Mouse (Mus musculus): ENCODE measurements around the gene Csrp2. TPM values are rescaled to one million over a fixed set of nuclear protein-coding genes. Genes with fewer than 3 reads are reported as not detected.

Csrp2 gene
- polyA plus RNA-seq, 1 experiment from 2014 or later, result 148 TPM

DNA sequence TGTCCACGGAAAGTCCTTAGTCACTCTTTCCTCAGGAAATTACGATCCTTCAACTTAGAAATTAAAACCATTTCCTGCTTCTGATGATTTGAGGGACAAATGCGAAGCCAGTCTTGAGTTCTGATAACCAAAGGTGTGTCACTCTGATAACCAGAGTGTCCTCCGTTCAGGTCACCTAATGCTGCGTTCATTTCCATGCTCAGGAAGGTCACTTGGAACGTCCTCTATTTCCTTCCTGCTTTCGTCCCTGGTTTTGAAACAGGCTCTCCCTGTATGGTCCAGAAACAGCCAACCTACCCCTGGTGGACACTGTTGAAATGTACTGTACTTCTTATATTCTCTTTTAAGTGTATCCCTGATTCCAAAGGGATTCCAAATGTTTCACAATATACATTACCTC, 16.1 kb downstream of the Csrp2 start:
- no peak overlapping the region for H3K4me3 ChIP-seq
- no peak overlapping the region for H3K4me2 ChIP-seq (replicated peaks)
- 87% methylated on average over 7 of the region's 7 CpGs for WGBS
- no peaks in the 10 kb centered on the region for H3K27me3 ChIP-seq
- ATAC-seq (ENCODE audit: low FRiP score), result no peak
- no peaks in the 10 kb centered on the region for H3K9me3 ChIP-seq (replicated peaks)
- peaks cover 24% of the 10 kb centered on the region for H3K36me3 ChIP-seq
- no peak overlapping the region for H3K27ac ChIP-seq
- H3K4me1 ChIP-seq, result peaks cover 16% of the 10 kb centered on the region
- H3K9ac ChIP-seq, result no peak overlapping the region

GRCm38 (mm10) chr10:110938361-110938760, 18.8 kb downstream of the Csrp2 start:
- Histone ChIP-seq H3K27ac (no peak overlapping the region), H3K27me3 (no peaks in the 10 kb centered on the region), H3K4me1 (no peaks in the 10 kb centered on the region), H3K9ac (no peak overlapping the region), H3K4me2 (replicated peaks) (no peak overlapping the region), H3K9me3 (replicated peaks) (no peaks in the 10 kb centered on the region), H3K36me3 (peaks cover 36% of the 10 kb centered on the region), H3K4me3 (no peak overlapping the region)
- no peak for ATAC-seq (ENCODE audit: low FRiP score)
- 94% methylated on average over 7 of the region's 7 CpGs for WGBS

GRCm38 (mm10) chr10:110938841-110939549, 19.4 kb downstream of the Csrp2 start:
- H3K4me3 ChIP-seq, result no peak overlapping the region
- 87% methylated on average over 19 of the region's 19 CpGs for WGBS

GRCm38 (mm10) chr10:110939717-110940116, 20.1 kb downstream of the Csrp2 start:
- H3K36me3 ChIP-seq, result peaks cover 40% of the 10 kb centered on the region
- ATAC-seq (ENCODE audit: low FRiP score), result no peak

More at GRCm38 (mm10) chr10:110938841-110939549, 19.4 kb downstream of the Csrp2 start:
- no peaks in the 10 kb centered on the region for H3K27me3 ChIP-seq
- H3K27ac ChIP-seq, result no peak overlapping the region
- no peak overlapping the region for H3K4me2 ChIP-seq (replicated peaks)
- H3K9ac ChIP-seq, result no peak overlapping the region
- H3K36me3 ChIP-seq, result peaks cover 36% of the 10 kb centered on the region
- no peaks in the 10 kb centered on the region for H3K9me3 ChIP-seq (replicated peaks)
- no peaks in the 10 kb centered on the region for H3K4me1 ChIP-seq
- ATAC-seq (ENCODE audit: low FRiP score), result no peak

DNA sequence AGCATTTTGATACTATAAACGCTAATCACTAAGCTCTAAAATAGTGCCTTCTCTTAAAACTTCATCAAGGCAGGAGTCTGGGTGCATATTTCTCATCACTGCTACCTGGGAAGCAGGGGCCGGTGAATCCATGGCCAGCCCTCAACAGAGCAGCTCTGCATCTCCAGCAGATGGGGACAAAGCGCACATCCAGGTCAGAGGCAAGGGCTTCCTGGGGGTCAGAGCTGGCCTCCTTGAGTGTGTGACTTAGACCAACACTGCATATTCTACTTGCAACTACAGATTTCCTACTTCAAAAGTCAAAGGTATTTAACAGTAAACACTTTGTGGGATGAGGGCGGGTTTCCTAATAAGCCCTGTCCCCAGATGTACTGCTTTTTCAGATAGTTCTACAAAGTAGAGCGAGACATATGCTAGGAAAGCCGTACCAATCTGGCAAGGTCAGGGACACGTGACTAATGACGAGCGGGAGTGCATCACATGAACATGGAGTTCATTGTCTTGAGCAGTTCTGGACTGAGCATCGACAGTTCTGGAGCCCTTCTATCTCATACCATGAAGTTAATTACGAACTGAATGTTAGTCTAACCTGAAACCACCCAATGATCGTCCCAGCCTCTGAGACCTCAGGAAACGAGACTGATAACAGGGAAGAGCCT, 21.3 kb downstream of the Csrp2 start:
- Histone ChIP-seq H3K9ac (no peak overlapping the region), H3K36me3 (peaks cover 40% of the 10 kb centered on the region), H3K4me2 (replicated peaks) (no peak overlapping the region), H3K9me3 (replicated peaks) (no peaks in the 10 kb centered on the region), H3K4me3 (no peak overlapping the region), H3K4me1 (no peaks in the 10 kb centered on the region), H3K27me3 (no peaks in the 10 kb centered on the region), H3K27ac (no peak overlapping the region)
- WGBS, result 88% methylated on average over 13 of the region's 13 CpGs
- no peak for ATAC-seq (ENCODE audit: low FRiP score)

More at GRCm38 (mm10) chr10:110939717-110940116, 20.1 kb downstream of the Csrp2 start:
- Histone ChIP-seq H3K9me3 (replicated peaks) (no peaks in the 10 kb centered on the region), H3K4me1 (no peaks in the 10 kb centered on the region), H3K27me3 (no peaks in the 10 kb centered on the region), H3K27ac (no peak overlapping the region), H3K4me3 (no peak overlapping the region), H3K4me2 (replicated peaks) (no peak overlapping the region), H3K9ac (no peak overlapping the region)
- 70% methylated on average over 4 of the region's 4 CpGs for WGBS

GRCm38 (mm10) chr10:110941968-110942367, 22.4 kb downstream of the Csrp2 start:
- Histone ChIP-seq H3K9me3 (replicated peaks) (no peaks in the 10 kb centered on the region), H3K27me3 (no peaks in the 10 kb centered on the region), H3K4me1 (no peaks in the 10 kb centered on the region), H3K4me2 (replicated peaks) (no peak overlapping the region), H3K4me3 (no peak overlapping the region), H3K27ac (no peak overlapping the region), H3K36me3 (peaks cover 39% of the 10 kb centered on the region), H3K9ac (no peak overlapping the region)
- ATAC-seq (ENCODE audit: low FRiP score), result no peak
- 95% methylated on average over 11 of the region's 11 CpGs for WGBS

GRCm38 (mm10) chr10:110942806-110943205, 23.2 kb downstream of the Csrp2 start:
- Histone ChIP-seq H3K36me3 (peaks cover 38% of the 10 kb centered on the region), H3K4me3 (no peak overlapping the region), H3K9ac (no peak overlapping the region), H3K4me2 (replicated peaks) (no peak overlapping the region), H3K27me3 (no peaks in the 10 kb centered on the region), H3K27ac (no peak overlapping the region), H3K4me1 (no peaks in the 10 kb centered on the region), H3K9me3 (replicated peaks) (no peaks in the 10 kb centered on the region)
- ATAC-seq (ENCODE audit: low FRiP score), result no peak
- WGBS, result 86% methylated on average over 9 of the region's 9 CpGs

DNA sequence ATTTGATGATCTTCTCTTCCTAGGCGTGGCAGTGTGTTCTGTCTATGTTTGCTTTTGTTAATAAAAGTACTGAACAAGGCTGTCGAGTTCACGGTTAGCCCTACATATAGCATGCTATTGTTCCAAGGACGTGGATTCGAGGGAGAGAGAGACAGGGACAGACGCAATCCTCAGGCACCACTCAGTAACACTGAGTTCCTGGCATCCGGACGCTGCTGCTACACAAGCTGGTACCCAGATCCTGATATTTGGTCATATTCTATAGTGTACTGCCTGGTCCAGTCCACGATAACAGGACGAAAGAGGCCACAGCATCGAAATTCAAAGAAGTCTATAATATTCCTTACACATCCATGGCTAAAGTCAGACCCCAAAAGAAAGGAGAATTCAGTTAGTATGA, 24.6 kb downstream of the Csrp2 start:
- no peaks in the 10 kb centered on the region for H3K9me3 ChIP-seq (replicated peaks)
- no peaks in the 10 kb centered on the region for H3K4me1 ChIP-seq
- H3K4me3 ChIP-seq, result no peak overlapping the region
- no peak overlapping the region for H3K27ac ChIP-seq
- H3K4me2 ChIP-seq (replicated peaks), result no peak overlapping the region
- H3K27me3 ChIP-seq, result no peaks in the 10 kb centered on the region
- 88% methylated on average over 11 of the region's 11 CpGs for WGBS
- H3K36me3 ChIP-seq, result peaks cover 28% of the 10 kb centered on the region
- no peak overlapping the region for H3K9ac ChIP-seq
- ATAC-seq (ENCODE audit: low FRiP score), result no peak

GRCm38 (mm10) chr10:110945966-110946365, 26.4 kb downstream of the Csrp2 start:
- Histone ChIP-seq H3K4me1 (no peaks in the 10 kb centered on the region), H3K4me3 (no peak overlapping the region), H3K9me3 (replicated peaks) (no peaks in the 10 kb centered on the region), H3K9ac (no peak overlapping the region), H3K4me2 (replicated peaks) (no peak overlapping the region), H3K27ac (no peak overlapping the region), H3K36me3 (peaks cover 35% of the 10 kb centered on the region), H3K27me3 (no peaks in the 10 kb centered on the region)
- ATAC-seq (ENCODE audit: low FRiP score), result no peak
- 85% methylated on average over 12 of the region's 12 CpGs for WGBS

GRCm38 (mm10) chr10:110947574-110947973, 28.0 kb downstream of the Csrp2 start:
- H3K27me3 ChIP-seq, result no peaks in the 10 kb centered on the region
- ATAC-seq (ENCODE audit: low FRiP score), result no peak
- H3K27ac ChIP-seq, result no peak overlapping the region
- 90% methylated on average over 4 of the region's 4 CpGs for WGBS
- H3K36me3 ChIP-seq, result peaks cover 29% of the 10 kb centered on the region
- H3K9ac ChIP-seq, result no peak overlapping the region
- no peak overlapping the region for H3K4me3 ChIP-seq
- H3K4me2 ChIP-seq (replicated peaks), result no peak overlapping the region
- no peaks in the 10 kb centered on the region for H3K9me3 ChIP-seq (replicated peaks)
- no peaks in the 10 kb centered on the region for H3K4me1 ChIP-seq

DNA sequence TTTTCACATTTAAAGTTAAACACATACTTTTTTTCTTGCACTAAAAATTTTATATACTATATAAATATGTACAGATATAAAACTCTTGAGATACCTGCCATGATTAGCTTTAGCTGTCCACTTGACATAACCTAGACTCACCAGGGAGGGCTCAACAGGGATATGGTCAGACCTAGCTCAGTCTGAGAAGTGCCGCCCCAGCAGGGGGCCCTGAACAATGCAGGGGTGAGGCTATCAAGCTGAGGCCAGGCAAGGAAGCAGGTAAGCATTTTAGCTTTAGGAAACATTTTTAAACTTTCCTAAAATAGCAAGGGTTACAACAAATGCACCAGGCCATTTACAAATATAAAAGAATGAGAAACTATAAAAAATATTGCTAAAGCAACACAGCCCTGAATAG, 31.5 kb downstream of the Csrp2 start:
- H3K27me3 ChIP-seq, result no peaks in the 10 kb centered on the region
- H3K9me3 ChIP-seq (replicated peaks), result no peaks in the 10 kb centered on the region
- 90% methylated on average over 1 of the region's 1 CpGs for WGBS
- H3K27ac ChIP-seq, result no peak overlapping the region
- H3K9ac ChIP-seq, result no peak overlapping the region
- H3K36me3 ChIP-seq, result peaks cover 29% of the 10 kb centered on the region
- no peak overlapping the region for H3K4me2 ChIP-seq (replicated peaks)
- ATAC-seq (ENCODE audit: low FRiP score), result no peak
- no peaks in the 10 kb centered on the region for H3K4me1 ChIP-seq
- no peak overlapping the region for H3K4me3 ChIP-seq

DNA sequence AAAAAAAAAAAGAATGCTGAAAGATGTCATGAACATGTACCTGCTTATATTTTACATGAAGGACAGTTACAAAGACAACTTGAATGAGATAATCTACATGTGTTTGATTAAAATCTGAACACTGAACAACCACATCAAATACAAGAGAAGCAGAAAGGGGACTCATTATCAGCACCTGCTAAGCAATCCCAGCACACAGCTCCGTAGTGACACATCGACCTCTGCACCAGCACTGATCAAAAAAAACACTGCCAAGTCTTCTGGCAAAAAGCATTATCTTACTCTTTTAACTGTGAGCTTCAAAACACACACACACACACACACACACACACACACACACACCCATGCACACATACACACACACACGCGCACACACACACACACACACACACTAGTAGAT, 32.2 kb downstream of the Csrp2 start:
- Histone ChIP-seq H3K4me2 (replicated peaks) (no peak overlapping the region), H3K36me3 (peaks cover 29% of the 10 kb centered on the region), H3K9ac (no peak overlapping the region), H3K27ac (no peak overlapping the region), H3K27me3 (no peaks in the 10 kb centered on the region), H3K9me3 (replicated peaks) (no peaks in the 10 kb centered on the region), H3K4me1 (no peaks in the 10 kb centered on the region), H3K4me3 (no peak overlapping the region)
- no peak for ATAC-seq (ENCODE audit: low FRiP score)
- WGBS, result 87% methylated on average over 4 of the region's 4 CpGs

DNA sequence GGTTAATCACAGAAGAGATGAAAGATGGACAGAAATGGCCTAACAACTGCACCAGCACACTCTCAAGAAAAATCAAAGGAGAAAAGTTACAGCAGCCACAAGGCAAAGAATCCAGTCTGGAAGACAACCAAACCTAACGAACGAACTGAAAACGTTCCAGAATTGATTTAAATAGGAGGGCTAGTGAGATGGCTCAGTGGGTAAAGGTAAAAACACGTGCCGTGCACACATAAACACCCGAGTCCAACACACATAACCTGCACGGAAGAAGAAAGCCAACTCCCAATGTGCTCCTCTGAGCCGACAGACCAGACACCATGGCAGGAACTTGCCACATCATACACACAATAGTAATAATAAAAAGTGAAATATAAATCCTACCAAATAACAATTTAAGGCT, 32.7 kb downstream of the Csrp2 start:
- H3K36me3 ChIP-seq, result peaks cover 32% of the 10 kb centered on the region
- H3K4me3 ChIP-seq, result no peak overlapping the region
- WGBS, result 86% methylated on average over 8 of the region's 8 CpGs
- H3K4me1 ChIP-seq, result no peaks in the 10 kb centered on the region
- H3K27me3 ChIP-seq, result no peaks in the 10 kb centered on the region
- no peak overlapping the region for H3K27ac ChIP-seq
- ATAC-seq (ENCODE audit: low FRiP score), result no peak
- no peak overlapping the region for H3K9ac ChIP-seq
- no peak overlapping the region for H3K4me2 ChIP-seq (replicated peaks)
- H3K9me3 ChIP-seq (replicated peaks), result no peaks in the 10 kb centered on the region
